Mouse (Mus musculus): ENCODE data around the gene Gm9821. TPM values are rescaled to one million over a fixed set of nuclear protein-coding genes. Genes with fewer than 3 reads are reported as not detected.

Gm9821 gene
- not detected for total RNA-seq (2021)

GRCm38 (mm10) chr2:91945483-91945882 lies at the start of gene Gm9821:
Gene Gm9821, plus strand, starts transcription at chr2:91945703.
- no peak for DNase-seq
- intact Hi-C loops (cut with DNase I) = no loop called here

GRCm38 (mm10) chr2:91897968-91898367 lies 47.5 kb upstream of the Gm9821 start:
- no peak for DNase-seq
- intact Hi-C loops (cut with DNase I) = no loop called here

- no peak for DNase-seq
- intact Hi-C loops (cut with DNase I) = no loop called here
Observed at GRCm38 (mm10) chr2:91899141-91899540, 46.4 kb upstream of the Gm9821 start.

- DNase-seq = no peak
- intact Hi-C loops (cut with DNase I) = no loop called here
Observed at GRCm38 (mm10) chr2:91900431-91900830, 45.1 kb upstream of the Gm9821 start.

GRCm38 (mm10) chr2:91902336-91902735 lies 43.2 kb upstream of the Gm9821 start:
- no peak for DNase-seq

GRCm38 (mm10) chr2:91903171-91903925 lies 42.2 kb upstream of the Gm9821 start:
- DNase-seq = no peak
- intact Hi-C loops (cut with DNase I) = no loop called here

More at GRCm38 (mm10) chr2:91902336-91902735, 43.2 kb upstream of the Gm9821 start:
- intact Hi-C loops (cut with DNase I) = no loop called here

- intact Hi-C loops (cut with DNase I) = no loop called here
- DNase-seq = no peak
Observed at GRCm38 (mm10) chr2:91904618-91905307, 40.7 kb upstream of the Gm9821 start.

- DNase-seq = no peak
- intact Hi-C loops (cut with DNase I) = no loop called here
Observed at GRCm38 (mm10) chr2:91906141-91906540, 39.4 kb upstream of the Gm9821 start.

- no peak for DNase-seq
- intact Hi-C loops (cut with DNase I) = no loop called here
Observed at GRCm38 (mm10) chr2:91912616-91913015, 32.9 kb upstream of the Gm9821 start.

- no peak for DNase-seq
- intact Hi-C loops (cut with DNase I) = no loop called here
Observed at GRCm38 (mm10) chr2:91913328-91914110, 32.0 kb upstream of the Gm9821 start.

- no peak for DNase-seq
- intact Hi-C loops (cut with DNase I) = no loop called here
Observed at GRCm38 (mm10) chr2:91916346-91916977, 29.0 kb upstream of the Gm9821 start.

- intact Hi-C loops (cut with DNase I) = no loop called here
- DNase-seq = no peak
Observed at GRCm38 (mm10) chr2:91917096-91917495, 28.4 kb upstream of the Gm9821 start.

- intact Hi-C loops (cut with DNase I) = loop anchor here (10.0 kb wide), 1 partner anchor 315 kb away; no protein-coding TSS in a partner anchor
- DNase-seq = no peak
Observed at GRCm38 (mm10) chr2:91920130-91920529, 25.4 kb upstream of the Gm9821 start.

- DNase-seq = peak; percentile 77 to 83
- intact Hi-C loops (cut with DNase I) = loop anchor here (10.0 kb wide), 1 partner anchor 316 kb away; no protein-coding TSS in a partner anchor
Observed at GRCm38 (mm10) chr2:91921181-91921789, 24.2 kb upstream of the Gm9821 start.

- peak; percentile 45 to 54 for DNase-seq
- intact Hi-C loops (cut with DNase I) = loop anchor here (10.0 kb wide), 1 partner anchor 317 kb away; no protein-coding TSS in a partner anchor
Observed at GRCm38 (mm10) chr2:91921790-91922570, 23.5 kb upstream of the Gm9821 start.

GRCm38 (mm10) chr2:91922586-91923414 lies 22.7 kb upstream of the Gm9821 start:
- intact Hi-C loops (cut with DNase I) = loop anchor here (10.0 kb wide), 1 partner anchor 318 kb away; no protein-coding TSS in a partner anchor

GRCm38 (mm10) chr2:91923415-91924337 lies 21.8 kb upstream of the Gm9821 start:
- intact Hi-C loops (cut with DNase I) = loop anchor here (1.0 to 10.0 kb wide), 2 partner anchors 144 to 319 kb away; no protein-coding TSS in a partner anchor
- peak; percentile 58 to 72 for DNase-seq

More at GRCm38 (mm10) chr2:91922586-91923414, 22.7 kb upstream of the Gm9821 start:
- no peak for DNase-seq

All from heart, postnatal 36 days (tissue).